Mouse (Mus musculus) lung, postnatal 0 days (tissue): ENCODE results near the gene Fbn1.

Source experiments
- CTCF ChIP-seq: IDR thresholded peaks from 2 replicates; pipeline ENCODE4 v1.5.1; 2016; ENCODE audit warnings: antibody characterized with exemption, mild to moderate bottlenecking
- EP300 ChIP-seq: IDR thresholded peaks from 2 replicates; pipeline ENCODE4 v1.6.1; 2016; ENCODE audit warnings: antibody characterized with exemption, mild to moderate bottlenecking, control low read depth

- TF ChIP-seq EP300 (no peak), CTCF (no peak)
Observed at GRCm38 (mm10) chr2:125470553-125471295, 37.1 kb downstream of the Fbn1 start.
